Mouse (Mus musculus): ENCODE results near the gene Snf8.

DNA sequence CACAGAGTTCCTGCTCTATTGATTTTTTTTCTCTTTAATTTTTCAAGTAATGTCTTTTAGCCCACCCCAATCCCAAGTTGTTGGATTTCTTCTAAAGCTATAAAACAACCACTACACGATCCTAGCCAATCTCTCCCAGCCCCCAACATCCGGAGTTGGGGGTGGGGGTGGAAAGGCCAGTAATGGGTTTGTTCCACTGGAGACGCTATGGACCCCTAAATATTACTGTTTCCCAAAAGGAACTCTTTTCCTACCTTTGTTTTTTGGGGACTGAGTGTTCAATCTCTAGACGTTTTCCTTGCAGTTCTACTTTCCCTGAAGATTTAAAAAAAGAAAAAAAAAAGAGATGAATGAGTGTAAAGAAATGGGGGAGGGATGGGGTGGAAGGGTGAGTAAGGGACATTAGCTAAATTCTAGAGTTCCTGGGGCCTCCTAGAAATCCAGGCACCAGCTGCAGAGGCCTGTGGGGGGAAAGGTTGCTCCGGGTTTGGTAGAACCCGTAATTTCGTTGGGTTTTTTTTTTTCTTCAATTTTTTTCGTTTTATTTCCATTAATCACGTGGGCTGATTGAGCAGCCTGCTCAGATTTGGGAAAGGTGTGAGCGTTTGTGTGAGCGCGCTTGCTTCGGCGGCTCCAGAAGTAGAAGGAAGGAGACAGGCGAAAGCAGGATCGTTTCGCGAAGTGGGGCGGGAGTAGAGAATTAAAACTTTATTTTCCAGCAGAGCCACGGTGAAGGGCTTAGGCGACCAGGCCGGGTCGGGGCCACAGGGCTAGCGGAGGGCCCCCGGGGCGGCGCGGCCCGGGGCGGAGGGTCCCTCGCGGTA lies 30.5 kb upstream of the Snf8 start:
- TF ChIP-seq CTCF (IDR thresholded peaks at IDR 0.05; ENCODE audit: borderline replicate concordance, insufficient read depth, low read length) (no peak), POLR2A (IDR thresholded peaks at IDR 0.05; ENCODE audit: low read depth, low read length) (no peak)
